Mouse (Mus musculus) lung, postnatal 0 days (tissue): Measurements from ENCODE around the gene Clec1b.

ENCODE experiments used
- CTCF ChIP-seq: IDR thresholded peaks from 2 replicates; pipeline ENCODE4 v1.5.1; 2016; ENCODE audit warnings: antibody characterized with exemption, mild to moderate bottlenecking
- EP300 ChIP-seq: IDR thresholded peaks from 2 replicates; pipeline ENCODE4 v1.6.1; 2016; ENCODE audit warnings: antibody characterized with exemption, mild to moderate bottlenecking, control low read depth

DNA sequence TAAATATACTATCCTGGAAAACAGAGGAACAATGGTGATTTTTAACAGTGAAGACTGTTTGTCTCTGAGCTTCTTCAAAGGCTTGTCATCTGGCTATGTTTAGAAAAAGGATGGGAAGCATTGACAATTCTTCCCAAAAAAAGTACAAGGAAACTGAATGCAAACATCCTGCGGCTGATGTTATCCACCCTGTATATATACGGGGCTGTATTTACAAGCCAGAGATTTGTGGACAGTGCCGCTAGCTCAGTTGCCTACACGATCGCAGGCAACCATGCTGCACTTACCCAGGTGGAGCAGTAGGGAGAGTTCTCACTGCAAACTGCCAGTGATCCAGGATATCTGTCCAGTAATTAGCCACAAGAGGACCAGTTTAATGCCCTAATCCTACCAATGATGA is 28.1 kb downstream of the Clec1b start:
- peak; percentile 35 for TF ChIP-seq CTCF
- TF ChIP-seq EP300 = peak; percentile 96
